Mouse (Mus musculus): Measurements from ENCODE around the gene Rabgef1.

- TF ChIP-seq POLR2A (IDR thresholded peaks at IDR 0.05; ENCODE audit: control insufficient read depth, extremely low read depth, insufficient read depth, low read length, poor library complexity): no peak
- no peak for TF ChIP-seq CTCF (IDR thresholded peaks at IDR 0.05; ENCODE audit: borderline replicate concordance, control insufficient read depth, extremely low read depth, insufficient read depth, low read length, poor library complexity)
Observed at GRCm38 (mm10) chr5:130221760-130222145, 50.2 kb downstream of the Rabgef1 start.

All from thymus, adult 2 months (tissue).